Mouse (Mus musculus) kidney, adult 18-20 months (tissue): Measurements from ENCODE around the gene Traf3ip2.

Source experiments
- DNase-seq: peaks from one replicate; pipeline ENCODE4 v3.0.0; 2021

Gene Traf3ip2

DNA sequence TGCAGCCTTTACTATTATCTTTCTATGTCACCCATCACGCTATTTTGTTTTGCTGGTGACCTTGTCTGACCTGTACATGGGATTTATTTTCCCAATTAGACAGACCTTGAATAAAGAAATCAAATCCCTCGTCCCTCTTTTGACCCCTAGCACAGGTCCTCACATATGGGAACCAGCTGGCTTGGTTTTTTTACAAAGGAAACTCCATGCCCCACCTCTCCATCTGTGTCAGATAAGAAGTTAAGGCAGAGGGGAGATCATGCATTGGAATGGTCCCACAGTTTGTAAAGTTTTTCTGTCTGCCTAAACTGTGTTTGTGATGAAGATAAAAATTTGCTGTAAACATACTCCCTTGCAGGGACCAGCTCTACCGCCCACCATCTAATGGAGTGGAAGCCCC lies 26.1 kb downstream of the Traf3ip2 start:
- no peak for DNase-seq

DNA sequence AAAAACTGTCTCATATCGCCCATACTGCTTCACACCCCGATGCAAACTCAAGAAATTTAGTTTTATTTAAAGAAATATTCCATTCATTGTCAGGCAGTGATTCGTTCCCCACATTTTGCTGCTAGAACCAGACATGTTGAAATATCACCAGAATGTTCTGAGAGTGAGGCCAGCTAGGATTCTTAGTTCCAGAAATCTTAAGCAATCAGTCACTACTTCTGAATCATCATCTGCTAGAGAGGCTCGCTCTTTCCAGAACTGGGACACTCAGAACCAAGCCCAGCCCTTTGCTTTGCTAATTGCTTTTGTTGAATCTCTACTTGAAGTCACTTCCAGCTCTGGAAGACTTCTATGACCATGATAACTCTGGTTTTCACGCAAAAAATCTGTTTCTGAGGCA lies 27.0 kb downstream of the Traf3ip2 start:
- no peak for DNase-seq

DNA sequence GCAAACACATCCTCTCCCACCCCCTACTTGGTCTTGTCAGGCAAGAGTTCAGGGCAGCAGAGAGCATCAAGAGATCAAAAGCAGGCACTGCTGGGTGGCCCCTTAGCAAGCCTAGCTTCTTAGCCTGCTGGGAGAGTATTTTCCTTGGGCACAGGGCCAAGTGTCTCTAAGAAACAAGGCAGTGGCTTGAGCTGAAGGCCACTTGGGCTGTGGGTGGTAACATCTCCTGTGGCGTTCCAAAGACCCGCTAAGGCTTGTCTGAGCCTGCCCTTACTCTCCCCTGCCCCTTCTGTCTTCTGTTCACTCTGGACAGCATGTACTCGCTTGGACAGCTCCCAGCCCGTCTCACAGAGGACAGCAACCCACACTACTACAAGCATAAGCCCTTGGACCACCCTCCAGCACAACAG lies 28.1 kb downstream of the Traf3ip2 start:
- no peak for DNase-seq

DNA sequence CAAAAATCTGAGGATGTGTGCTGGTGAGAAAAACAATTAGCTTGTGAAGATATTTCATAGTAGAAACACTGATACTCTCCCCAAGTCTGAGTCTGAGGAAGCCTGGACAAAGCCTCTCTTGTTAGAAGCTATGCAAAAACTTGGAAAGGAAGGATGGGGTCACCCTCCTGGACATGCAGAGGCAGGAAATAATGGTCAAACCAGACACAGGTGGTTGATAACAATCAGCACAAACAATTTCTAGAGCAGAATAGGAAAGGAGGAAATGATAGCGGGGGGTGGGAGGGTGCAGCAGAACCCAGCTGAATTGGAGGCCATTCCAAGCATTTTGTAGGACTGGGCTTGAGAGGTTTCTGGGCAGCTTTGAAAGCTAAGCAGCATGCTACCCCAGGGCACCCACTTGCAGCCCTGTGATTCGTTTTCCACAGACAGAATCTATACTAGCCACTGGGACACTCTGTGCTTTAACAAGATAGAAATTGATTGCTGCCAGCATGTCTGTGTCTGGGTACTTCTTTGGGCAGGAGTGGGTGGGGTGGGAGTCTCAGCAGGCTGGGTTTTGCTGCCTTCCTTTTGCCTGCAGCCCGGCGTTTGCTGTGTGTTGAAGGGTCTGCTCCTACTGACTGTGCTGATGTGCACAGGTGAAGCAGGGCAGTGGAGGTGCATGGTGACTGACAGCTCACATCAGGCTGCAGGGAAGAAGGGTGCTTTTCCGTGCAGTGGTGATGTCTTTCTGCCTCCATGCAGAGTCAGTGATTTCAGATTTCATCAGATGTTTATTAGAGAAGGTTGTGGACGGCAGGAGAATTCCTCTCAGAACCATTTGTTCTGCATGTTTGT lies 33.3 kb downstream of the Traf3ip2 start:
- DNase-seq = no peak

DNA sequence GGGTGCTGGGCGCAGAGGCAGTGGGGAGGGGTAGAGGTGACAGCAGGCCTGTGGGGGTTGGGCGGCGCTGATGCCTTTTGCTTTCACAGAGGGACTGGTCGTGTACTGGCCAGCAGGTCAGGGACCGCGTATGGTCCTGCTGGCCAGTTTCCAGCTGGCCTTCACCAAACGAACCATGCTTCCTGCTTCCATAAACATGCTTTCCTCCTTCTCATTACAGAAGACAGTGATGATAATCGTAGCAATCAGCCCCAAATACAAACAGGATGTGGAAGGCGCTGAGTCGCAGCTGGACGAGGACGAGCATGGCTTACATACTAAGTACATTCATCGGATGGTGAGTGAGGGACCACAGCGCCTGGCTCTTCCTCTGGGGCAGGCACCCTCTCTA lies 33.9 kb downstream of the Traf3ip2 start:
- DNase-seq = peak; percentile 51

DNA sequence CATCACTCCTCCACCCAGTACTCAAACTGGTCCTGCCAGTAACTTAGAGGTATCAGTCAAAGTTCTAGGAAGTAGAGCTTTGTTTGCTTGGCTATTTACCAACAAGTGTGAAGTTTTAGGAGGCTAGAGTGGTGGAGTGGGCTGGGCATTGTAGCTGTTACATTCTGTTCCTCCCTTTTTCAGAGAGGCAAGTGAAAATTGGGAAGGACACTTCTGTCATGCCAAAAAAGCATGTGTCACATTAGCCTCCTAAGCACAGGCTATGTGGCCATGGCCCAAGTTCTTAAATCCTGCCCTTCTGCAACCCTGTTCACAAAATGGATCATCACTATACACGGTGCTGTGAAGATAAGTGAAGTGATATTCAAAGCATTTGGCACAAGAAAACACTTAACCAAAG lies 34.4 kb downstream of the Traf3ip2 start:
- no peak for DNase-seq

DNA sequence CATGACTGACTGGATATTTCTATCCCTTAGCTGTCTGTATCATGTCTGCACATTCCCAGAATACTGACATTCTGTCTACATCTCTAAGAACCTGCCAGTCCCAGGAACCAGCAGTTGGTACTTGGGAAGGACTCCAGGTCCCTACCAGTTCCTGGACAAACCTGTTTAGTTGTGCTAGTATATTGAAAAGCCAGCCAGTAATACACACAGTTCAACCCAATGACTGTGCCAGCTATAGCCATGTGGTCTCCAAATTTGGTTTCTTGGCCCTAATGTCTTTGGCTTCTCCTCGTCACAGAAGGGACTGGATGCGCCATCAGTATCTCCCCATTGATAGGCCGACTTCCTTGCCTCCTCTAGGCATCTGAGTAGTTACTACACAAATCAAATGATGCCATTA lies 35.5 kb downstream of the Traf3ip2 start:
- no peak for DNase-seq

DNA sequence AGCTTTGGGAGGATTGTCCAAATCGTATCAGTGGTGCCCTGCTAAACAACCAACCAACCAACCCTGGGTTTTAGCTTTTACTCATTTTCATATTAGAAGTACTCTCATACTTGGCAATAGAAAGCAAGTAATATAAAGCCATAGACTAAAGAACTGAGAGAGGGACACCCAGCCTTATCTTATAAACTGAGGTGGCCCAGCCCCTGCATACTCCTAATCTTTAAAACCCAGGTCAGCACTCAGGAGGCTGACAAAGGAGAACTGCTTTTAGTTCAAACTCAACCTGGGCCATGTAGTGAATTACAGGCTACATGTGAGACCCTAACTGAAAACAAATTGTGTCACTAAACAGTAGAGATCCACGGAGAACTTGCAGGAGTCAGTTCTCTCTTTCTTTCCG lies 36.8 kb downstream of the Traf3ip2 start:
- no peak for DNase-seq

DNA sequence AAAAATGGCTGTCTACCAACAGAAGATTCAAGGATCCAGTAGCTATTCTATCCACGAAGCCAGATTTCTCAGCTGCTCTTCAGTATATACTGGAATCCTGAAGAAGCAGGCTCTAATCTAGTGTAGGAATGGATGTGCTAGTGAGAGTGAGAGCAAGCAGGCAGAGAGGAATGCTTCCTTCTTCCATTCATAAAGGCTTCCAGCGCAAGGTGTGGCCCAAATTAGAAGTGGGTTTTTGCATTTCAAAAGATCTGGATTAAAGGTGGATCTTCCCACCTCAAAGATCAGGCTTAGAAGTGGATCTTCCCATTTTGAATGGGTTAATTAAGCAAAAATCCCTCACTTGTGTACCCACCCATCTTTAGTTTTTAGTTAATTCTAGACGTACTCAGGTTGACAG lies 37.6 kb downstream of the Traf3ip2 start:
- no peak for DNase-seq

DNA sequence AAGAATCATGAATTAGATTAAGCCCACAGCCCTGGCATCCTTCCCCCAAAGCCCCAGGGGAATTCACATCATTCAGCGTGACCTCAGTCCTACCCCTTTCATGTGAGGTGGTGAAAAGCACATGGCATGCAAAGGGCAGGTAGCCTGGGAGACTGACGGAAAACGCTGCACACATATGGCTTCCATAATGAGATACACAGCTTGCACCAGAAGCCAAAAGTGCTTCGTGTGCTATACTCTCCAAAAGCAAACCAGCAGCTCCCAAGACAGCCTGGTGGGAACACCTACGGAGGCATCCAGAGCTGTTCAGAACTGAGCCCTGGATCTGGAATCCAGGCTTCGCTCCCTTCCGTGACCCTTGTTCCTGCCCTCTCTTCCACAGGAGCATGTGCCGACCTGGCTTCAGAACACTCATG lies 41.3 kb downstream of the Traf3ip2 start:
- no peak for DNase-seq

DNA sequence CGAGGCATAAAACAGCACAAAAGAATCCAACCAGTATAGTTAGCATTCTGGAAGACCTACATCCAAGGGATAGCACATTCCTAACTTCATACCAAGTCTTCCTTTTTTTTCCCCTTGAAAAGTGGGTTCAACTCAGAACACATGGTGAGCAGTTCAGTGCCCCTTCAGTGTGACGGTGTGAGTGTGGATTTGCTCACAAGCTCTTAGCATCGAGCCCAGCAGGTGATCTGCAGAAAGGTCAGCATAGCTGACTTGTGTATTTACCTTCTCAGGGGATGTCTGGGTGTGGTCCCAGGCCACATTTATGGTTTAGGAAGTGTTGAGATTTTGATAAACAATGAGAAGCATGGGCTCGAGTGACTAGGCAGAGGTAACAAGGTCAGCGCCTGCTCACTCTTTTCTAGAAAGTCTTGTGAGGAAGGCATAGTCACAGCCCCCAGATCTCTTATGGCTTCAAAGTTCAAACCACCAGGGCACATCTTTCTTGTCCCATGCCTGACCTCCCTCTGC lies 46.2 kb downstream of the Traf3ip2 start:
- DNase-seq = no peak

DNA sequence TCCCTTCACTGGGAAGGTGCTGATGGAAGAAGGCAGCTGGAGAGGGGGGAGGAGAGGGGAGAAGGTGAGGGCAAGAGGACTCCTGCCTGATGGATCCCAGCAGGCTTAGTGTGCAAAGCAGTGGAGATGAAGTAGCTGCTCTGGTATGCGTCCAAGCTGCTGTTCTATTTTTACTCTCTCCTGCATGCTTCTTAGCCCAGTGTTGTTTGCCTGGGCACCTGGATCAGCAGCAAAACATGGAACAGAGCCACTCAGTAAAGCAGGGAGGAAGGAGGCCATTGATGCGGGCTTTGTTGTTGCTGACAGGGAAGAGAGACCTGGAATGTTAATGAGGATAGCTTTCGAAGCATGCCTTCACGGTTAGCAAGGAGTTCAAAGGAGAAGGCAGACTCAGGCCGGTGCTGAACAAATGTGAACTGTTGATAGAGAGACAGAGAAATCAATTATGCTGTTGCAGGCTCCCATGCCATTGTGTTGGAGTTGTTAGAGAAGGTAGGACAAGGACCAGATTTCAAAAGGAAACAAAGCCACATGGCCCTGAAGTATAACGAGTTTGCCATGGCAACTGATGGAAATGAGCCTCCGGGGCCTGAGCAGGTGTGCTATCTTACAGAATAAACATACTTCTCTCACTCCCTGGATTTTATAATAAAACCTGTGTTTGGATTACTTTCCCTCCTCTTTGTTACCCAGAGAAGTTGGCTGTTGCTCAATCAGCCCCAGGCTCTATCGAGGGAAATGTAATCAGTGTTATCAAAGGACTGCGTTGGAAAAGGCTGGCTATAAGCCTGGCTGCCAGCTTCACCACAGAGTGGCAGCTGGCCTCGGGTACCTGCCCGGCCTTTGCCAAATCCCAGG lies 46.9 kb downstream of the Traf3ip2 start:
- peak; percentile 55 for DNase-seq

DNA sequence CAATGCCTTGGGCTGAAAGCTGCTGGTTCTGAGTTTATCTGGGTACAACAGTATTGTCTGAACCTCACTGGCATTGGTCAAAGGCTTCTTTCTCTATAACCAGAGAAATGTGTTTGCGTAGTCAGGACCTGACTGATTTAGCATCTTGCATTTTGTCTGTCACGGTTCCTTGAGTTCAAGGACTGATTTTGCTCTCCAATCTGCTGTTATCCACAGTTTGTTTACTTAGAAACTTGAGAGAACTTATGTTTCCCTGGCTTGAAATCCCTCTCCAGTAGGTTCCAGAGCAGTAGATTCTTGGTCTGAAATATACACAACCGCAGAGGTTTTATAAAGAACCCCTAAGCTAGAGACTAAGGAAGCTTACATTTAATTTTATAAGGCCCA lies 47.5 kb downstream of the Traf3ip2 start:
- no peak for DNase-seq

DNA sequence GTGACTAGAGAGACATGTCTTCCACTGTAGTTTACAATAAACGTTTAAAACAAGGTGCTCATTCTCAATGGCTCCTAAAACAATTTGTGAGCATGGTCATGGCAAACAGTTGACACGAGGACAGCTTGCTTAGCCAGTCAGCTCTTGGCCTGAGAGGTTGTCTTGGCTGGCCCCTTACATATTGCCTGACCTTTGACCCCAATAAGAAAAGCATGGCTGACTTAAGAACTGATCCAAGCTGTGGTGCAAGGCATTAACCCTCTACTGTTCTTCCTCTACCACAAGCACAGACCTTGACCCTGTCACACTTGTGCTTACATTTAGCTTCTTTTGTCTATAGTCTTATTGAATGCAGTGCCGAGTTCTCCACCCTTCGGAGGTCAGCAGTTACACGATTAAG lies 48.0 kb downstream of the Traf3ip2 start:
- no peak for DNase-seq

DNA sequence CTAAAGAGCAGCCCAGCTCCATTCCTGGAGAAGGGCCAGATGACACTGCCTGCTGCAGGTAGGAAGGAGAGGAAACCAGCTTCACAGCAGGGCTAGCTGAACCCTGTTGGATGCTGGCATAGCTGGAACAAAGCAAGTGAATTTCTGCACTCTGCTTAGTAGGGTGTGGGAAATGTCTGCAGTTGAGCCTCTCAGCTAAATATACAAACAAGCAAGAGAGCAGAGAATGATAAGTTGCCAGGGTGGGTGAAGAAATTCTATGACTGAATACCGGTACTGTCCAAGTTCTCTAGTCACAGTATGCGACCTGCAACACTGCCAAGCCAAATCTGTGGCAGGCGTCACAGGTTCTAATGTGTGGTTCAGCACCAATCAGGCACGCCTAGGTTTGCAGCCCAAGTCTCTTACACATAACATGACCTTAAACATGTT lies 52.4 kb downstream of the Traf3ip2 start:
- DNase-seq = no peak

DNA sequence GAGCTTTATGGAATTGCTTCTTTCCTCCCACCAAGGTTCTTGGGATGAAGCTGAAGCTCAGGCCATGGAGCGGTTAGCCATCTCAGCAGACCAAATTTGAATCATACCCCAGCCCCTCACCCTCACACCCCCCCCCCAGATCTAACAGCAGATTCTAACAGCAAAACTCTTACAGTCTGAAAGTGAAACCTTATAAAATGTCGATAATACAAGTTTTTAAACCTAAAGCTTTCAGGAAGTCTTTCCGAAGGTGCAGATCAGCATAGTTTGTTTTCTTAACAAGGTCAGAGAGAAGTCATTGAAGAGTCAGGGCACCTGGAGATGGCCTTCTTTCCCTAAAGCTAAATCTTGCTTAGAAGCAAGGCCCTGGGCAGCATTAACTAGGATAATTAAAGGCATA lies 53.3 kb downstream of the Traf3ip2 start:
- no peak for DNase-seq

DNA sequence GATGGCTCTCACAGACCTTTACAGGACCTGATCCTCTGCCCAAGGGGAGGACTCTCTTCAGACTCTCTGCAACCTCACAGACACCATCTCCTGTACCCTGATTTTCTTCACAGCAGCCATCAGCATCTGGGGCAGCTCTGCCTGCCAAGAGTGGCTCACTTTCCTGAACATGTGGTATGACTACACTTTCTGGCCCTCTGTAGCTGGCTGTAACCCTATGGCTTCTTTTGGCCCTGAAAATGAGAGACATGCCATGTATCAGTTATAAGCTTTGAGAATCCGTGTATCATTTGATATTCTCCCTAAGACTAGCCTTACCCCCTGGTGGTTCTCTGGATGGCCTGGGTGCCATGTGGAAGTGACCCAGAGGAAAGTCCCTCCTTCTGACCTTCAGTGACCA lies 58.7 kb downstream of the Traf3ip2 start:
- DNase-seq = no peak

DNA sequence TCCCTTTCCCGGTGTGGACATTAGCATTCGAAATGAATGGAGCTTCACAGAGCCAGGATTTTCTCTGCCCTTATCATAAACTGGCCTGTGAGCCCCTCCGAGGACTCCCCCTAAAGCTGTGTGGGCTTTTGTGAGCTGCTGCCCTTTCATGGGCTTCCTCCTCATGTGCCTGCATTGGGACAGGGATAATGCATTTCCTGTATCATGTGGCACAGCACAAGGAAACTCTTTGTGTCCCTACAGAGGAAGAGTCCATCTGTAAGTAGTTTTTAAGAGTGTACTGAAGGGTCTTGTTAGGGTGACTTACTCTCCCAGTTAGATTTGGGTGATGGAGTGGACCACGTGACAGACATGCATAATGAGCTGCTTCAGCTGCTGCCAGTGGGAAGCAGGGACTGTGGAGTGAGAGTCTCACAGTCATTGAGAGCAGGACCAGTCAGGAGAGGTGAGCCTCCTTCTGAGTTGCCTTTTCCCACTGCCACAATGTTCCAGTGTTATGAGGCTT lies 59.9 kb downstream of the Traf3ip2 start:
- no peak for DNase-seq

DNA sequence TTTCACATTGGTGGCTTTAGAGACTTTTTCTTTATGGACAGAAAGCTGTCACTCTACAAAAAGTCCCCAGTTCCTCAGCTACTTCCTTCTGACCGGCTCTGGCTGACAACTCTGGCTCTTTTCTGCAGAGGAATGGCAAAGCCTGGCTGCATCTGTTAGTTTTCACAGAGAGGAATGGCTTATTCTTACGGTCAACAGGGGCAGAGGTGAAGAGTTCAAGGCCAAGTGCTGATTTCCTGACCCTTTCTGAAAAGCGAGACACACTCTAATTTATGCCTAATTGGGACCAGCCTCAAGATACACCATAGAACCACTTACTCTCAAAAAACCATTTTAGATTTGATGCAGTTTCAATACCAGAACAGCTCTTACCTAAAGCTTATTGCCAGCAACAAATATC lies 61.4 kb downstream of the Traf3ip2 start:
- DNase-seq = no peak

DNA sequence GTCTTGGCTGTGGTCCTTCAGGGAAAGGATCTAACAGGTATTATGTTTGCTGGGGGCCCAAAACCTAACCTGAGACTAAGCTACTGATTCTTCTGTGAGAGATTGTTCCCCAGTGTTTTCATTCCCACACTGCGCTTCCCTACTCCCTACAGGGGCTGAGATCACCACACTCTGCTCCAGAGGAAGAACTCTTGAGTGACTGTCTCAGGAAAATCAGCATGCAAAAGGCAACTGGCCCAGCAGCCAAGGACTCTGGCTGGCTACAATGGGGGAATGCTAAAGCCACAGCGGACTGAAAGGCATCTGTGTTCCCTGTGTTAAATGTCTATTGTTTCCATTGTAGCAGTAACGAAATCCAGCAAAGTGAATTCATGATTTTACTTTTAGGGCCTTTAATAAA lies 62.0 kb downstream of the Traf3ip2 start:
- DNase-seq = no peak

DNA sequence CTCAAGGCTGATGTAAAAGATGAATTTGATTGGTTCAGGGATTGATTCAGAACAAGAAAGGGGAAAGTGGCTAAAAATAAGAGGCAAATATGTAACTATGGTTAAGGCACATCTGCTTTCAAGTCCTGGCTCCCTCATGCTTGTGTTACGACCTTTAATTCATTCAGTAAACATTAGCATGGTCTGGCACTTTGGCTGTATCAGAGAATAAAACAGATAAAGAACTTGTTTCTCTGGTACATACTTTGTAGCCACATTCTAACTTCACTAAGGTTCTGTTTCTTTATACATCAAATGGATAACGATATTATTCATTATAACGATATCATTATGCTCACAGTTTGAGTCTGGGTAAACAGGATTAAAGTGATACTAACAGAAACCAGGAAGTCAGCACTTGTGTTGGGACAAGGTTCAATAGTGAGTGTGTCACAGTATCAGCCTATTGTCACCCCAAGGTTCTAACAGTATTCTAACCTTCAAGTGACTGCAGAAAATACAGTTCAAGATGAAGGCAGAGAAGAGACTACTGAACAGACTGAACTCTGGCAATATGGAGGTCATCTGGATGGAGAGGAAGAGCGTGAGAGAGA lies 65.6 kb downstream of the Traf3ip2 start:
- no peak for DNase-seq

DNA sequence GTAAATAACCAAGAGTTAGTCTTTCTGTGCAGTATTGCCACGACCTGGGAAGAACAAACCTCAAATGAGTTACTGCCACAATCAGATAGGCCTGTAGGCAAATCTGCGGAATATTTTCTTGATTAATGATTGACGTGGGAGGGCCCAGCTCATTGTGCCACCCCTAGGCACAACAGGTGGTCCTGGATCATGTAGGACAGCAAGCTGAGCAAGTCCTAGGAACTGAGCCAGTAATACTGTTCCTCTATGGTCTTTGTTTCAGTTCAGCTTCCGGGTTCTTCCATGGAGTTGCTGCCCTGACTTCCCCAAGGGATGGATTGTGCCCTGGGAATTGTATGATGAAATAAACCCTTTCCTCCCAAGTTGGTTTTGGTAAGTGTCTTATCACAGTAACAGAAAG lies 68.3 kb downstream of the Traf3ip2 start:
- no peak for DNase-seq

DNA sequence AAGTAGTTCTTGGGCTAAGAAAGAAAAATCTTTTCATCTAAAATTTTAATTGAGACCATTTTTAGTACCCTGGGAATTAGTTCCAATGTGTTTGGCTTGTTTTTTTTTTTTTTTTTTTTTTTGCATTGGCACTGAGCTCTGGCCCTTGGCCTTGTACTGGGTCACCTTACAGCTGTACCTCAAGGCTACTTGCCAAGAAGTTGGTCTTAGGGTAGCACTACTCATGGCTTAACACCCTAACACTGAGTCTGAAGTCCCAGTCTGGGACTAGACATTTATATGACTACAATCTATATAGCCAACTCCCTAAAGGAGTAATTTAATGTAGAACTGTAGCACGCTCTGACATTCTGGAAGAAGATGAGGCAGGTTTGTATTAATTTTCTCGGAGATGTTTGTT lies 69.8 kb downstream of the Traf3ip2 start:
- DNase-seq = no peak
